Mouse (Mus musculus) bone marrow macrophage, adult 2 months (primary cell): ENCODE data around the gene Atf7. TPM values are rescaled to one million over a fixed set of nuclear protein-coding genes. Genes with fewer than 3 reads are reported as not detected.

ENCODE experiments used
- H3K27ac ChIP-seq: 2 replicates; pipeline ENCODE4 v1.5.1; 2012; ENCODE audit warnings: low read depth, low read length; ENCODE audit not compliant: insufficient read depth
- H3K4me1 ChIP-seq: 2 replicates; pipeline ENCODE4 v1.6.1; 2012; ENCODE audit warnings: low read length; ENCODE audit not compliant: control insufficient read depth, insufficient read depth
- H3K4me3 ChIP-seq: 2 replicates; pipeline ENCODE4 v1.5.1; 2012; ENCODE audit warnings: mild to moderate bottlenecking, low read length, moderate library complexity; ENCODE audit not compliant: insufficient read depth
- CTCF ChIP-seq: IDR thresholded peaks from 2 replicates; pipeline ENCODE4 v1.5.1; 2012; ENCODE audit warnings: low read depth, mild to moderate bottlenecking, low read length, moderate library complexity
- POLR2A ChIP-seq: IDR thresholded peaks from 2 replicates; pipeline ENCODE4 v1.6.1; 2012; ENCODE audit warnings: mild to moderate bottlenecking, low read depth, low read length, borderline replicate concordance
- polyA plus RNA-seq: library from polyadenylated mRNA; stranded (reverse); fragments of >200 nt; gene quantifications from 2 replicates; pipeline ENCODE4 v1.2.4, GENCODE M21; 2012; ENCODE audit not compliant: missing spikeins, insufficient read depth, insufficient read length

Gene Atf7
- polyA plus RNA-seq, 1 experiment = 102 TPM

- Histone ChIP-seq H3K27ac (no peak overlapping the region), H3K4me3 (no peak overlapping the region), H3K4me1 (peaks cover 2% of the 10 kb centered on the region; the same call in 1 of the 2 replicates)
- no peak for TF ChIP-seq POLR2A
- TF ChIP-seq CTCF = no peak
These were observed 96.9 kb downstream of the Atf7 start for GRCm38 (mm10) chr15:102528396-102528795.

- no peak overlapping the region for H3K27ac ChIP-seq
- H3K4me3 ChIP-seq = no peak overlapping the region
- H3K4me1 ChIP-seq = peaks cover 2% of the 10 kb centered on the region; the same call in 1 of the 2 replicates
- TF ChIP-seq CTCF = no peak
- no peak for TF ChIP-seq POLR2A
These were observed 97.3 kb downstream of the Atf7 start for GRCm38 (mm10) chr15:102527936-102528335.

GRCm38 (mm10) chr15:102526111-102527002, 98.9 kb downstream of the Atf7 start:
- TF ChIP-seq CTCF (no peak), POLR2A (no peak)
- H3K27ac ChIP-seq = no peak overlapping the region
- no peak overlapping the region for H3K4me3 ChIP-seq
- peaks cover 2% of the 10 kb centered on the region; the same call in 1 of the 2 replicates for H3K4me1 ChIP-seq

- peaks cover 10% of the 10 kb centered on the region for H3K4me1 ChIP-seq
- H3K4me3 ChIP-seq = no peak within 1 kb of the TSS
- no peak for TF ChIP-seq POLR2A
- peak; percentile 92 for TF ChIP-seq CTCF
- H3K27ac ChIP-seq = no peak within 1 kb of the TSS
These were observed 100.3 kb downstream of the Atf7 start, which contains the start of gene Npff for GRCm38 (mm10) chr15:102524892-102525485. Gene Npff, minus strand, starts transcription at chr15:102524942.

GRCm38 (mm10) chr15:102521480-102521879, 103.8 kb downstream of the Atf7 start:
- peaks cover 10% of the 10 kb centered on the region for H3K4me1 ChIP-seq
- H3K4me3 ChIP-seq = no peak overlapping the region
- TF ChIP-seq POLR2A (no peak), CTCF (no peak)
- H3K27ac ChIP-seq = no peak overlapping the region

GRCm38 (mm10) chr15:102520416-102520815, 104.8 kb downstream of the Atf7 start:
- no peak overlapping the region for H3K4me3 ChIP-seq
- no peak for TF ChIP-seq CTCF
- no peak for TF ChIP-seq POLR2A
- 0 out of 2 replicates have a peak overlapping the region, but pooled peaks have one; percentile 18 for H3K27ac ChIP-seq
- H3K4me1 ChIP-seq = peaks cover 19% of the 10 kb centered on the region

- TF ChIP-seq CTCF = no peak
- no peak for TF ChIP-seq POLR2A
- Histone ChIP-seq H3K4me3 (peak overlapping the region; percentile 93), H3K27ac (peak overlapping the region; percentile 71; the same call in 1 of the 2 replicates), H3K4me1 (peaks cover 19% of the 10 kb centered on the region)
These were observed 105.8 kb downstream of the Atf7 start for GRCm38 (mm10) chr15:102519211-102520141.

- TF ChIP-seq CTCF = no peak
- no peak for TF ChIP-seq POLR2A
- peak overlapping the region; percentile 71 for H3K27ac ChIP-seq
- peaks cover 19% of the 10 kb centered on the region for H3K4me1 ChIP-seq
- peak overlapping the region; percentile 93 for H3K4me3 ChIP-seq
These were observed 106.4 kb downstream of the Atf7 start for GRCm38 (mm10) chr15:102518859-102519201.

- no peak for TF ChIP-seq POLR2A
- TF ChIP-seq CTCF = no peak
- peak within 1 kb of the TSS; percentile 96 for H3K27ac ChIP-seq
- H3K4me3 ChIP-seq = peak within 1 kb of the TSS; percentile 93
- peaks cover 19% of the 10 kb centered on the region for H3K4me1 ChIP-seq
These were observed 107.0 kb downstream of the Atf7 start, which contains the start of gene Tarbp2 for GRCm38 (mm10) chr15:102517976-102518858. Gene Tarbp2, plus strand, starts transcription at chr15:102518192.
